Mouse (Mus musculus): Measurements from ENCODE around the gene Chd8. TPM values are rescaled to one million over a fixed set of nuclear protein-coding genes. Genes with fewer than 3 reads are reported as not detected.

Gene Chd8
- polyA plus RNA-seq, 1 experiment from 2014 or later, result 42.4 TPM

GRCm38 (mm10) chr14:52189519-52189918 is 68.1 kb downstream of the Chd8 start:
- Histone ChIP-seq H3K27ac (ENCODE audit: low read length) (no peak overlapping the region), H3K4me3 (replicated peaks; ENCODE audit: low read length) (no peak overlapping the region), H3K36me3 (ENCODE audit: control insufficient read depth, insufficient read depth) (peaks cover 2% of the 10 kb centered on the region; the same call in 1 of the 2 replicates), H3K4me1 (replicated peaks; ENCODE audit: control insufficient read depth, insufficient read depth, low read length) (no peaks in the 10 kb centered on the region), H3K9ac (replicated peaks; ENCODE audit: low read depth, low read length) (no peak overlapping the region), H3K27me3 (replicated peaks; ENCODE audit: control insufficient read depth, insufficient read depth, low read length) (no peaks in the 10 kb centered on the region), H3K9me3 (ENCODE audit: control insufficient read depth, low read length) (no peaks in the 10 kb centered on the region), H3K4me2 (ENCODE audit: low read length) (no peak overlapping the region)
- WGBS, result 72% methylated on average over 2 of the region's 2 CpGs
- no peak for ATAC-seq

DNA sequence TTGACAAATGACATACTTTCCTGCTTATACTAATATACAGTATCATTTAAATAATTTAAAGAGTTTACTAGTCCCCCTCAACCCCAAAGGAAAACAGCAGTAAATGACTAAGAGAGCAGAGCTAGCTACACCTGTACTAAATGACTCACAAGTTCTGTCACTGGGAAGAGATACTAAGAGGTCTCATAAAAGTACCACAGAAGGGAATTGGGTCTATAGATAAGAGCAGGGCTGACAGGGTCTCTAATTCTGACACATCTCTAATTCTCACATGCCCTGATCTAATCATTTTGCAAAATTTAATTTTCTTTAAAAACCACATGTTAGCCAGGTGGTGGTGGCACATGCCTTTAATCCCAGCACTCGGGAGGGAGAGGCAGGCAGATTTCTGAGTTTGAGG is 68.8 kb downstream of the Chd8 start:
- H3K9ac ChIP-seq (replicated peaks; ENCODE audit: low read depth, low read length), result no peak overlapping the region
- no peak overlapping the region for H3K27ac ChIP-seq (ENCODE audit: low read length)
- H3K27me3 ChIP-seq (replicated peaks; ENCODE audit: control insufficient read depth, insufficient read depth, low read length), result no peaks in the 10 kb centered on the region
- 80% methylated on average over 1 of the region's 1 CpGs for WGBS
- no peaks in the 10 kb centered on the region for H3K4me1 ChIP-seq (replicated peaks; ENCODE audit: control insufficient read depth, insufficient read depth, low read length)
- peaks cover 2% of the 10 kb centered on the region; the same call in 1 of the 2 replicates for H3K36me3 ChIP-seq (ENCODE audit: control insufficient read depth, insufficient read depth)
- H3K9me3 ChIP-seq (ENCODE audit: control insufficient read depth, low read length), result no peaks in the 10 kb centered on the region
- no peak overlapping the region for H3K4me3 ChIP-seq (replicated peaks; ENCODE audit: low read length)
- ATAC-seq, result no peak
- no peak overlapping the region for H3K4me2 ChIP-seq (ENCODE audit: low read length)

DNA sequence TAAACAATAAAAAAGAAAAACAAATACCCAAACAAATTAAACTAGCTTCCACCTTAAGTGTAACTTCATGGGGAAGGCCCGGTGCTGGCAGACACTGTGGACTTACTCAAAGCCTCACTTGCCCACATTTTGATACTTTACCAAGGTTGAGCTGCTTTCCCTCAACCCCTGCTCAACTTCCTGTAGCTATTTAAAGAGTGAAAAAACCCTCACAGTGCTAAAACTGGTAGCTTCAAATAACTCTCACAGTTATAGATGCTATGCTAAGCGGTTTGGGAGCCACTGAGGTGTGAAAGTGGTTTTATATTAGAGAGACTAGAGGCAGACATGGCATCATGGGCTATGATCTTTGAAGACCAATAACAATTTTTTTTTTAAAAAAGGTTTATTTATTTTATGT is 91.0 kb downstream of the Chd8 start:
- Histone ChIP-seq H3K27me3 (replicated peaks; ENCODE audit: control insufficient read depth, insufficient read depth, low read length) (no peaks in the 10 kb centered on the region), H3K4me3 (replicated peaks; ENCODE audit: low read length) (no peak overlapping the region), H3K27ac (ENCODE audit: low read length) (no peak overlapping the region), H3K4me1 (replicated peaks; ENCODE audit: control insufficient read depth, insufficient read depth, low read length) (no peaks in the 10 kb centered on the region), H3K4me2 (ENCODE audit: low read length) (no peak overlapping the region), H3K36me3 (ENCODE audit: control insufficient read depth, insufficient read depth) (peaks cover 37% of the 10 kb centered on the region), H3K9me3 (ENCODE audit: control insufficient read depth, low read length) (no peaks in the 10 kb centered on the region), H3K9ac (replicated peaks; ENCODE audit: low read depth, low read length) (no peak overlapping the region)
- WGBS, result 95% methylated on average over 2 of the region's 2 CpGs
- no peak for ATAC-seq

- Histone ChIP-seq H3K4me2 (ENCODE audit: low read length) (no peak overlapping the region), H3K27me3 (replicated peaks; ENCODE audit: control insufficient read depth, insufficient read depth, low read length) (no peaks in the 10 kb centered on the region), H3K36me3 (ENCODE audit: control insufficient read depth, insufficient read depth) (peaks cover 40% of the 10 kb centered on the region), H3K4me3 (replicated peaks; ENCODE audit: low read length) (no peak overlapping the region), H3K4me1 (replicated peaks; ENCODE audit: control insufficient read depth, insufficient read depth, low read length) (no peaks in the 10 kb centered on the region), H3K9ac (replicated peaks; ENCODE audit: low read depth, low read length) (no peak overlapping the region), H3K27ac (ENCODE audit: low read length) (no peak overlapping the region), H3K9me3 (ENCODE audit: control insufficient read depth, low read length) (no peaks in the 10 kb centered on the region)
- 84% methylated on average over 6 of the region's 6 CpGs for WGBS
- no peak for ATAC-seq
Measured at GRCm38 (mm10) chr14:52160911-52161310, 96.7 kb downstream of the Chd8 start.

DNA sequence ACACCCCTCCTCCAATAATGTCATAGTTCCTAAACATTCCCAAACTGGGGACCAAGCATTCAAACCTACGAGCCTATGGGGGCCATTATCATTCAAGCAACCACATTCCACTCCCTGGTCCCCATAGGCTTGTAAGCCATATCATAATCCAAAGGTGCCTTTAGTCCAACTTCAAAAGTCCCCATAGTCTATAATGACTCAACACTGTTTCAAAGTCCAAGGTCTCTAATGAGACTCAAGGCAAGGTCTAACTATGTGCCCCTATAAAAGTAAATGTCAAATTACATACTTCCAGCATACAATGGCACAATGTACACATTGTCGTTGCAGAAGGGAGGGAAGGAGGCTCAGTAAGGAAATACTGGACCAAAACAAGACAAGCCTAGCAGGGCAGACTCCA is 102.6 kb downstream of the Chd8 start:
- no peaks in the 10 kb centered on the region for H3K27me3 ChIP-seq (replicated peaks; ENCODE audit: control insufficient read depth, insufficient read depth, low read length)
- no peak overlapping the region for H3K27ac ChIP-seq (ENCODE audit: low read length)
- peaks cover 10% of the 10 kb centered on the region for H3K36me3 ChIP-seq (ENCODE audit: control insufficient read depth, insufficient read depth)
- WGBS, result 84% methylated on average over 2 of the region's 2 CpGs
- H3K4me3 ChIP-seq (replicated peaks; ENCODE audit: low read length), result no peak overlapping the region
- no peak overlapping the region for H3K9ac ChIP-seq (replicated peaks; ENCODE audit: low read depth, low read length)
- no peak for ATAC-seq
- no peak overlapping the region for H3K4me2 ChIP-seq (ENCODE audit: low read length)
- no peaks in the 10 kb centered on the region for H3K9me3 ChIP-seq (ENCODE audit: control insufficient read depth, low read length)
- peaks cover 11% of the 10 kb centered on the region for H3K4me1 ChIP-seq (replicated peaks; ENCODE audit: control insufficient read depth, insufficient read depth, low read length)

DNA sequence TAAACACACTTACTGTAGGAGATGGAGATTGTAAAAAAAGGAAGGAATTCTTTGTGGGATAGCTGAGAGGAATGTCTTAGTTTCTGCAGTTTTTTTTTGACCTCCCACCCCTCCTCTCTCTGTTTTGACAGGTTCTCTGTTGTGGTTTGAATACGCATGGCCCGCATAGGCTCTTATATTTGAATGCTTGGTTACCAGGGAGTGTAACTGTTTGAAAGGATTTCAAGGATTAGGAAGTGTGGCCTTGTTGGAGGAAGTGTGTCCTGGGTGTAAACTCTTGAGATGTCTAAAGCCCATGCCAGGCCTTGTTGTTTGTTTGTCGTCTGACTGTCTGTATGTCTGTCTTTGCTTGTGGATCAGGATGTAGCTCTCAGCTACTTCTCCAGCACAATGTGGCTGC is 105.0 kb downstream of the Chd8 start:
- Histone ChIP-seq H3K9ac (replicated peaks; ENCODE audit: low read depth, low read length) (no peak overlapping the region), H3K36me3 (ENCODE audit: control insufficient read depth, insufficient read depth) (no peaks in the 10 kb centered on the region), H3K4me1 (replicated peaks; ENCODE audit: control insufficient read depth, insufficient read depth, low read length) (peaks cover 11% of the 10 kb centered on the region), H3K9me3 (ENCODE audit: control insufficient read depth, low read length) (no peaks in the 10 kb centered on the region), H3K27me3 (replicated peaks; ENCODE audit: control insufficient read depth, insufficient read depth, low read length) (no peaks in the 10 kb centered on the region), H3K4me3 (replicated peaks; ENCODE audit: low read length) (no peak overlapping the region), H3K4me2 (ENCODE audit: low read length) (peak overlapping the region; percentile 45), H3K27ac (ENCODE audit: low read length) (no peak overlapping the region)
- WGBS, result 9% methylated on average over 3 of the region's 3 CpGs
- ATAC-seq, result 0 out of 2 replicates have a peak, but pooled peaks have one; percentile 20

- H3K4me1 ChIP-seq (replicated peaks; ENCODE audit: control insufficient read depth, insufficient read depth, low read length), result peaks cover 11% of the 10 kb centered on the region
- H3K27me3 ChIP-seq (replicated peaks; ENCODE audit: control insufficient read depth, insufficient read depth, low read length), result no peaks in the 10 kb centered on the region
- H3K4me2 ChIP-seq (ENCODE audit: low read length), result peak overlapping the region; percentile 45
- H3K36me3 ChIP-seq (ENCODE audit: control insufficient read depth, insufficient read depth), result no peaks in the 10 kb centered on the region
- H3K4me3 ChIP-seq (replicated peaks; ENCODE audit: low read length), result no peak overlapping the region; the same call in 1 of the 2 replicates
- H3K9me3 ChIP-seq (ENCODE audit: control insufficient read depth, low read length), result no peaks in the 10 kb centered on the region
- peak overlapping the region; percentile 36; the same call in 1 of the 2 replicates for H3K9ac ChIP-seq (replicated peaks; ENCODE audit: low read depth, low read length)
- peak; percentile 83 for ATAC-seq
- WGBS, result 11% methylated on average over 7 of the region's 7 CpGs
- 0 out of 2 replicates have a peak overlapping the region, but pooled peaks have one; percentile 24 for H3K27ac ChIP-seq (ENCODE audit: low read length)
Measured at GRCm38 (mm10) chr14:52152179-52152578, 105.4 kb downstream of the Chd8 start.

DNA sequence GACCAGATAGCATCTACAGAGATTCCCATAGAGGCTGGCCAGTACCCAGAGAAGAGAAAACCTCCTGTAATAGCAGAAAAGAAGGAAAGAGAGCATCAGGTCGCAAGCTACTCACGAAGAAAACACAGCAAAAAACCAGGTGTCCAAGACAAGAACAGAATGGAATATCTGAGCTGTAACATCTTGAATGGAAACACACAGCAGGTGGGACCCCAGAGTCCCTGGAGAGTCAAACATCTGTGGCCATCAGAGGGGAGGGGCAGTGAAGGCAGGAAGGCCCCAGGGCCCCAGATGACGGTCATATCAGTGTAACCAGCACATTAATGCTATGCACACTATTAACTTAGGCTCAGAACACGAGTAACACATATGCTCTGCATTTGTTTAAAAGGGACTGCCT is 107.7 kb downstream of the Chd8 start:
- Histone ChIP-seq H3K9ac (replicated peaks; ENCODE audit: low read depth, low read length) (no peak overlapping the region), H3K27ac (ENCODE audit: low read length) (no peak overlapping the region), H3K4me2 (ENCODE audit: low read length) (no peak overlapping the region), H3K4me3 (replicated peaks; ENCODE audit: low read length) (no peak overlapping the region), H3K27me3 (replicated peaks; ENCODE audit: control insufficient read depth, insufficient read depth, low read length) (no peaks in the 10 kb centered on the region), H3K4me1 (replicated peaks; ENCODE audit: control insufficient read depth, insufficient read depth, low read length) (peaks cover 11% of the 10 kb centered on the region), H3K36me3 (ENCODE audit: control insufficient read depth, insufficient read depth) (no peaks in the 10 kb centered on the region), H3K9me3 (ENCODE audit: control insufficient read depth, low read length) (no peaks in the 10 kb centered on the region)
- WGBS, result 70% methylated on average over 4 of the region's 4 CpGs
- no peak for ATAC-seq
